Mouse (Mus musculus) MEL (cell line): ENCODE data around the gene Nup93.

Source experiments
- CHD2 ChIP-seq: IDR thresholded peaks from 2 replicates; pipeline ENCODE4 v1.6.1; 2011; ENCODE audit warnings: low read length, improper control_type of control experiment
- CTCF ChIP-seq, 3 experiments: IDR thresholded peaks in 2 of 3; conservative IDR thresholded peaks in 1 of 3; 2 replicates each; pipeline ENCODE4 v1.5.1; 2011 to 2012; ENCODE audit warnings: low read length in 3 of 3, low read depth in 2 of 3, mild to moderate bottlenecking in 2 of 3, improper control_type of control experiment in 1 of 3, inconsistent platforms in 1 of 3, mixed read lengths in 1 of 3, moderate library complexity in 1 of 3; ENCODE audit not compliant: control insufficient read depth in 1 of 3, insufficient read depth in 1 of 3, poor library complexity in 1 of 3, severe bottlenecking in 1 of 3
- MAFK ChIP-seq: IDR thresholded peaks from 2 replicates; pipeline ENCODE4 v1.6.1; 2011; ENCODE audit warnings: low read depth, mild to moderate bottlenecking, low read length, improper control_type of control experiment, borderline replicate concordance
- POLR2AphosphoS2 ChIP-seq: IDR thresholded peaks from 2 replicates; pipeline ENCODE4 v1.6.1; 2011; ENCODE audit warnings: low read length, improper control_type of control experiment
- ZMIZ1 ChIP-seq: IDR thresholded peaks from 2 replicates; pipeline ENCODE4 v1.6.1; 2012; ENCODE audit warnings: low read depth, mild to moderate bottlenecking, inconsistent platforms, low read length, improper control_type of control experiment, moderate library complexity

- TF ChIP-seq MAFK (no peak), CTCF (IDR thresholded peaks at IDR 0.05 in 2 of 3, conservative IDR thresholded peaks at IDR 0.05 in 1 of 3; ENCODE audit: control insufficient read depth in 1 of 3, insufficient read depth in 1 of 3, low read depth in 2 of 3, low read length in 3 of 3, poor library complexity in 1 of 3, severe bottlenecking in 1 of 3) (no peak), POLR2AphosphoS2 (no peak), ZMIZ1 (no peak), CHD2 (no peak)
Measured at GRCm38 (mm10) chr8:94210225-94210624, 4.1 kb upstream of the Nup93 start.
